Mouse (Mus musculus) heart, adult 8-10 months (tissue): ENCODE measurements around the gene Ric8b. TPM values are rescaled to one million over a fixed set of nuclear protein-coding genes. Genes with fewer than 3 reads are reported as not detected.

Source experiments
- DNase-seq: peaks from one replicate; pipeline ENCODE4 v3.0.0; 2022; ENCODE audit warnings: low spot score
- total RNA-seq, 4 experiments: library from RNA; stranded (reverse); gene quantifications; 2 replicates each; pipeline ENCODE4 v1.2.4; 2022

The Ric8b gene
- total RNA-seq, 4 experiments from 2014 or later, result 39.8 to 44.8 (median 43.5) TPM

DNA sequence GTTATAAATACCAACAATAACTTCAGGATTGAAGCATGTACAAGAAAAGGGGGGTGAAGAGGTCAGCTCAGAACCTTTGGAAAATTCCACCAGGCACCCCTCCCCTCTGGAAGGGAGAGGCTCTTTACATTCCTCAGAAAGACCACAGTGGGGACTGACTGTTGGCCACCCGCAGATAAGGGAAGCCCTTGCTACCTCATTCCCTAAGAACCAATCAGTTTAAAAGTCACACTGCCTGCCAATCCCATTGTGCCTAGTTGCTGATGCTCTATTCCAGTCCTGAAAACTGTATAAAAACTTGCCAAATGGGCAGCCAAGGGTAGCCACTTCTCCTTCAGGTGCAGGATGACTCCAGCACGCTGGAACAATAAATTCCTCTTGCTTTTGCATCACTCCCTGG, 137.5 kb downstream of the Ric8b start:
- DNase-seq, result no peak

Other genes starting within 250 kb of the Ric8b start
- not detected for gene Rfx4, start 161.6 kb upstream of the Ric8b start, total RNA-seq
- gene Fhl4, start 184.9 kb downstream of the Ric8b start, total RNA-seq, result under 1 TPM; 0.17 to 0.46 (median 0.36) TPM
- 10 to 100 TPM; 14.3 to 14.7 (median 14.6) TPM for gene Tmem263, start 185.0 kb downstream of the Ric8b start, total RNA-seq
- gene Mterf2, start 210.4 kb downstream of the Ric8b start, total RNA-seq, result 10 to 100 TPM; 18.0 to 27.6 (median 25.1) TPM